Mouse (Mus musculus) retina, postnatal 7 days (tissue): ENCODE results near the gene Fam83g.
"Not testable (repeated sequence)": the region's sequence is repeated elsewhere in the genome, so short reads cannot be mapped to it uniquely, and the experiment has no call there.

Source experiments
- DNase-seq: peaks from one replicate; pipeline ENCODE4 v3.0.0-alpha.2; 2012; ENCODE audit warnings: low read depth, low spot score

Fam83g gene

GRCm38 (mm10) chr11:61683907-61684731 is at the start of gene Fam83g:
Fam83g (plus strand) TSS chr11:61684091.
- no peak for DNase-seq

- not testable (repeated sequence) for DNase-seq
Measured at GRCm38 (mm10) chr11:61636309-61636708, 47.6 kb upstream of the Fam83g start.

DNA sequence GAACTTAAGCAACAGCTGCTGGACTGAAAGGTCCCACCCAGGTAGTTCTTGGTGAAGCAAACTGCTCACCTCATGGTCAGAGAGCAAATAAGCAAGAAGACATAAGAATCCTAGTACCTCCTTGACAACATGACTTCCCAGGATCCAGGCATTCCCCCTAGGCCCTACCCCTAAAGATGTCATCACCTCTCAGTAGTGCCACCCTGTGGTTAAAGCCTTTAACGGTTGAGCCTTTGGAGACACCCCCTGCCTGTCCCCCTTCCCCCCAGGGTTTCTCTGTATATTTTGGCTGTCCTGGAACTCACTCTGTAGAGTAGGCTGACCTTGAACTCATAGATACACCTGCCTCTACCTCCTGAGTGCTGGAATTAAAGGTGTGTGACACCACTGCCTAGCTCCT is 46.5 kb upstream of the Fam83g start:
- DNase-seq, result no peak

DNA sequence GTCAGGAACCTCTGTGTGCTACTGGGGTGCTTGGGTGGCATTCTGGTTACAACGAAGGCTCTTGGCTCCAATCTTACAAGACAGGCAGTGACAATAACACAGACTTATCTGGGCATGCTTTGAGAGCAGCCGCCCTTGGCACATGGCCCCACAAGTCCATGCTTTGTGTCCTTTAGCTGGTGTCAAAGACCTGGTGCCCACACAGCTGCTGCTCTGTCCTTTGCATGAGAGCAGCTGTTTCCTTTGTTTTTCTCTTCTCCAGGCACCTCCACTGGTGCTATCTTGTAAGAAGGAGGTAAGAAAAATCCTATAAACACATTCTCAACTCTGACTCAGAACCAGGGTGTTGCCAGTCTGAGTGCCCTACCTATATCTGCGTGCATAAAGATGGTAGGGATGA is 46.0 kb upstream of the Fam83g start:
- DNase-seq, result no peak

- DNase-seq, result no peak
Measured at GRCm38 (mm10) chr11:61638764-61639536, 44.9 kb upstream of the Fam83g start.

- no peak for DNase-seq
Measured at GRCm38 (mm10) chr11:61639601-61640177, 44.2 kb upstream of the Fam83g start.

GRCm38 (mm10) chr11:61640585-61640984 is 43.3 kb upstream of the Fam83g start:
- not testable (repeated sequence) for DNase-seq

GRCm38 (mm10) chr11:61642106-61642505 is 41.8 kb upstream of the Fam83g start:
- no peak for DNase-seq

GRCm38 (mm10) chr11:61643184-61643961 is 40.5 kb upstream of the Fam83g start:
- no peak for DNase-seq

GRCm38 (mm10) chr11:61644576-61645326 is 39.1 kb upstream of the Fam83g start:
- DNase-seq, result no peak

DNA sequence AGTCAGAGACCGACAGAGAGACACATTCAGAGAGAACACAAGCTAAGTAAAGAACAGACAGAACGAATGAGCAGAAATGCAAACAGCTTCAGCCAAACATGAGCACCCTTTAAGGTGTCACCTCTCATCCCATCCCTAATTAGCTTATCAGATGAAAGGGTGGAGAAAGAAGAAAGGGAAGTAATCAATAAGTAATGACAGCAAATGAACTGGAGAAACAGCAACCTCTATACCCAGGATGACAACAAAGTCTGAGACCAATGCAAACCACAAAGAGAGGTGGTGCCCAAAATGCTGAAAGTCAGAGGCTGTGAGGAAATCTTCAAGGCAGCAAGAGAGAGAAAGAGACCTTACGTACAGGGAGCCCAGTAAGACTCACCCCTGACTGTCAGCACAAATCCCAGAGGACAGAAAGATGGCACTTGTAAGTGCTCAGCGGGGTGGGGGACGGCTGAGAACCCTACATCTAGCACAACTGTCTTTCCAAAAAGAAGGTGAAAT is 38.5 kb upstream of the Fam83g start:
- no peak for DNase-seq

DNA sequence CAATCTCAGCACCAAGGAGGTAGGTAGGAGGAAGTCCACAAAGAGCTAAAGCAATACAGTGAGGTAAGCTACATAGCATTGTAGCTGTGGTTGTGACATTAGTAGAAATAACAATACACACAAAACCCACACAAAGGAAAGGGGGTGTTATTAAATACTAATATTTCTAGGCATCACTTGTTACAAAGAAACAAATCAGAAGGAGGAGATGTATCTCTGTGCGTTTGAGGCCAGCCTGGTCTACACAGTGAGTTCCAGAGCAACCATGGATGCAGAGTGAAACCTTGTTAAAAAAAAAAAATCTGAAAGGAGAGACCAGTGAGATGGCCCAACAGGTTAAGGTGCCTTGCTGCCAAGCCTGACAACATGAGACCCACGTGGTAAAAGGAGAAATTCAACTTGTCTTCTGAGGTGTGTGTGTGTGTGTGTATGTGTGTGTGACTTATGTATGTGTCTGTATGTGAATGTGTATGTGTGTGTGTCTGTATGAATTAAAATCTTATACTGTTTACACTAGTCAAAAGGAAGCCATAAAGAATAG is 37.3 kb upstream of the Fam83g start:
- DNase-seq, result no peak

GRCm38 (mm10) chr11:61647110-61647910 is 36.6 kb upstream of the Fam83g start:
- DNase-seq, result no peak

- DNase-seq, result no peak
Measured at GRCm38 (mm10) chr11:61647956-61648748, 35.7 kb upstream of the Fam83g start.

GRCm38 (mm10) chr11:61648749-61649115 is 35.2 kb upstream of the Fam83g start:
- no peak for DNase-seq

DNA sequence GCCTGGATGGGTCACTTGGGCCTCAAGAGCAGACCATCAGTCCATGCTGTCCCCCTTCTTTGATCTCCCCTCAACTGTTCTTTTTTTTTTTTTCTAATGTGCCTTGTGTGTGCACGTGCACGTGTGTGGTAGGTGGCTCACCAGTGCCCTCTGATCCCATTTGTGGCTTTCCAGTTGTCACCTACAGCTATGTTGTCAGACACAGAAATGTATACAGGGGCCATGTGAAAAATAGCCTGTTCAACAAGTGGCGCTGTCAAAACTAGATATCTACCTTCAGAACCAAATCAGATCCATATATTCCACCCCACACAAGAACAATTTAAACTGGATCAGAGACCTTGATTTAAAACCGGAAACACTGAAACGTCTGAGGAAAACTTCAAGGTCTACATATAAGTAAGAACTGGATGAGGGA is 34.7 kb upstream of the Fam83g start:
- DNase-seq, result no peak

GRCm38 (mm10) chr11:61649626-61650025 is 34.3 kb upstream of the Fam83g start:
- no peak for DNase-seq

DNA sequence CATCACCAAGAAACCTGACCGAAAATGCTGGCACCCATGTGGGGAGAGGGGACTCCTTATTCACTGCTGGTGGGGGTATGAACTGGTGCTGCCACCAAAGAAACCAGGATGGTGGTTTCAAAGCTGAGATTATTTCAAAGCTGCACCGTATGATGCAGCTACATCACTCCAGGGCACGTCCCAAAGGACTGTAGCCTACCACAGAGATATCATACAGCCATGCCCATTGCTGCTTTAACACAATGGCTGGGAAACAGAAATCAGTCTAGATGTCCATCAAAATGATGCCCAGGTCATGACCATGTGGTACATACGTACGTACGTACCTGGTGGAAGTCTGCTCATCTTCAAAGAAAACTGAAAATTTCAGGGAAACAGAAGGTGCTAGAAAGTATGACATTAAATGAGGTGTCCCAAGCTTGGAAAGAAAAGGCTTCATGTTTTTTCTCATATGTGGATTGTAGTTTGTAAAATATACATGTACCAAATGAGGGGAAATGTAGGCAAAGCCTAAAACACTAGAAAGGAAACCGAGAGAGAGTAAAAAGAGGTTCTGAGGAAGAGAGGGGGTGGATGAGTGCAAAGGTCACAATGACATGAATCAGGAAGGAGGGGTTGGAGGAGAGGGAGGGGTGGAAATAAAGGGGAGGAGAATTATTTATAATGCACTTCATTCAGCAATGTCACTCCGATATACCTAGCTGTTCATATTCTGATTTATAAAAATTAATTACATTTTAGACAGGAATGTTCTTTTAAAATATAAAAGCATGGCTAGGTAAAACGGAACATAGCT is 33.2 kb upstream of the Fam83g start:
- no peak for DNase-seq
